Mouse (Mus musculus): ENCODE measurements around the gene Nhp2. TPM values are rescaled to one million over a fixed set of nuclear protein-coding genes. Genes with fewer than 3 reads are reported as not detected.

Nhp2 gene
- total RNA-seq, 4 experiments from 2014 or later, result 52.2 to 75.1 (median 56.2) TPM

DNA sequence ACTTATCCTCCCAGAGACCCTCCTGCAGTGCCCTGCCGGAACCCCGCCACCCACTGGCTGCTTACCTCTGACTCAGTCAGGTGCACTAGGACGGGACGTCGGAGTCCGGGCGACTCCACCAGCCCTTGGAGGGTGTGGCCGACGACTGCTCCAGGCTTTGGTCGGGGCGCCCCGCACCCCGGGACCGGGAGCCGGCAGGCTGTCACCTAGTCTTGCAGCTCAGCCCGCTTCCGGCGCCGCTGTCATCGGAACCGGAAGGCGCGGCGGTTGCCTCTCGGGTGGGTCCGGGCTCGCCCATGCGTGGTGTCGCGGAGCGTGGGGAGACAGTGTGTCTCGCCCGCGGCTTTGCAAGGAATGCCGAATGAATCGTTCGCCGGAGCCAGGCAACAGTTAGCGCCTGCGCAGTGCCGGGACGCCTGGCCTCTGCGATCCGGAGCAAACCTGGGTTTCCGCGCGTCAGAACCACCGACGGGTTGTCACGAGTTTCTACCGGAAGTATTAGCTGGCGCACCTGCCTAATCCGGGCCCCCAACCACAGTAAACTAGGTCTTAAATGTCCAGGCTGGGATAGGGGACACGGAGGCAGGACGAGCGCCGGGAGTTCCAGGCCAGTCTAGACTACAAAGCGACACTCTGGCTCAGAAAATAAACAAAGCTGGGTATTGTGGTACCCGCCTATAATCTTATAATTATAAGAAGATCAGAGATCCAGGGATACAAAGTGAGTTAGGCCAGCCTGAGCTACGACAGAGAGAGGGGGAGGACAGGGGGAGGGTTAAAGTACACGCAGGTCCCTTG is 16.2 kb downstream of the Nhp2 start, which contains the start of gene Rmnd5b:
Gene Rmnd5b, minus strand, starts transcription at position 372 of the 798 bp plus-strand sequence.
- DNase-seq, result peak; percentile 87

DNA sequence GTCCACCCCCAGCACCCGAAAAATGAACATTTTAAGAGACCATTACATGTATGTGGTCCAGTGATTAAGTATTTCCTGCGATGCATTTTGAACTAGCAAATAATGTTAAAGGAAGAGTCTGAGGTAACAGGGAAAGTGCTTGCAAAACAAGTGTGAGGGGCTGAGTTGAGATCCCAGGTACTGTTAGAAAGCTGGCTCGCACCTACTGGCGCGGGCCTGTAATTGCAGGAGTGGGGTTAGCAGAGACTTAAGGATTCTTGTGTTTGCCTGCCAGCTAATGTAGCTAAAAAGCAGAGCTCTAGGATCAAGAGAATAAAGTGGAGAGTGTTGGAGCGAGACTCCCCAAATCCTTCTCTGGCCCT is 16.8 kb downstream of the Nhp2 start:
- no peak for DNase-seq

DNA sequence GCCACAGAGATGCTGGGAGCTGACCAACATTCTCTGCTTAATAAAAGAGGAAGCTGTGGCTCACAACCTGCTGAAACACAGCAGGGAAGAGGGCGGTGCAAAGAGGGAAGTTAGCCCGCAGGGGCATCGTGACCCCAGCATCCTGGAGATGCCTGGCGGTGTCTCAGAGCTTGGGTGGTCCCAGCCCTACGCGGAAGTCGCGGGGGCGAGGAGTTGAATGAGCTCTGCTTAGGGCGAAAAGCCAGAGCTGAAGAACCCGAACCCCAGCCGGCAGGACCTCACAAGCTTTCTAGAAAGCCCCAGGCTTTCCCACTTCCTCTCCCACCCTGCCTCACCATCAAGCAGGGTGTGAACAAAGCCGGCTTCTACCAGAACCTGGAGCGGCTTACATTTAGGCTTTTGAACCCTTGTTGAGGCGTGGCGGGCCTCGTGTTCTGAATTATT is 18.5 kb downstream of the Nhp2 start:
- no peak for DNase-seq

DNA sequence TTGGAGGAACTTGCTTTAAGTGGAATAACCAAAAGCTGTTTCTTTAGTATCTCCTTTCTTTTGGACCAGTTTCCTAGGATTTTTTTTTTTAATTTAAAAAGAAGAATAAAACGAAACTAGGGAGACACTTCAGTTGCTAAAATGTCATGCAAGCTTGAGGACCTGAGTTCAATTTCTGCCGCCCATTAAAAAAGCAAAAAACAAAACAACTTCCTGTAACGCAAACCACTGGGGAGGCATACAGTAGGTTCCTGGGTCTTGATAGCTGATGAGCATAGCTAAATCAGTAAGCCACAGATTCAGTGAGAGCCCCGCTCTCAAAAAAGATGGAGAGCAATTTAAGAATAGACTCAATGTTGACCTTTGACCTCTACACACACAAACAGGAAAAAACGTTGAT is 19.0 kb downstream of the Nhp2 start:
- DNase-seq, result no peak

DNA sequence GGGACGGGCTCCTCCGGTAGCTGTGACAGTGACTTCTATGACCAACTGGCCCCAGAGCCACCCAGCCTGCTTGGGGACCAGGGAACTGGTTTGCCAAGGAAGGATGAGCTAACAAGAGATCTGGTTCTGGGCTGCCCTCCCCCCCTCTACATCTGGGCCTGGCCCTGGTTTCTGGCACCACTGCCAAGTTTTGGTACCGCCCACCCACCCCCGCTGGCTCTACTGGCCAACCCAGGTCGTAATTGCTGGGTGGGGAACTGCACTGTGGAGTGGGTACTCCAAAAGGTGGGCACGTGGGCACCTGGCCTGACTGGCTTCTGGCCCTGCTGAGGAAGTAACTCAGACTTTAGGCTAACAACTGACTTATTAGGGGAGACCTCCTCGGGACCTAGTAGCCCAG is 21.2 kb downstream of the Nhp2 start:
- DNase-seq, result no peak

DNA sequence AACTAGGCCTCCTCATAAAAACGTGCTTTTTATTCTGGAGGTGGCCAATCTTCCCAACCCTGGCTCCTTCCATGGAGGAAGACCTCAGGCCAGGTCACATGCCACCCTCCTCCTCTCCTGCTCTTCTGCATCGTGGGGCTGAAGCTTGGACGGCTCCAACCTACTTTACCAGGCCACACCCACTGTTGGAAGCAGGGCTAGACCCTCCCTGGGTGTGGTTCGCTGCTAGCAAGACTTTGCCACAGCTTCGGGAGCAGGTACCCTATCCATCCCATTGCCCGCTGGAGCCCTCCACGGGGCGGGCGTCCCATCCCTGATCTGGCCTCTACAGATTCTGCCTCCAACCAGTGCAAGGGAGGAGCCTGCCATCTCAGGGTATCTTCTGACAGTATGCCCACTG is 23.7 kb downstream of the Nhp2 start:
- DNase-seq, result no peak

DNA sequence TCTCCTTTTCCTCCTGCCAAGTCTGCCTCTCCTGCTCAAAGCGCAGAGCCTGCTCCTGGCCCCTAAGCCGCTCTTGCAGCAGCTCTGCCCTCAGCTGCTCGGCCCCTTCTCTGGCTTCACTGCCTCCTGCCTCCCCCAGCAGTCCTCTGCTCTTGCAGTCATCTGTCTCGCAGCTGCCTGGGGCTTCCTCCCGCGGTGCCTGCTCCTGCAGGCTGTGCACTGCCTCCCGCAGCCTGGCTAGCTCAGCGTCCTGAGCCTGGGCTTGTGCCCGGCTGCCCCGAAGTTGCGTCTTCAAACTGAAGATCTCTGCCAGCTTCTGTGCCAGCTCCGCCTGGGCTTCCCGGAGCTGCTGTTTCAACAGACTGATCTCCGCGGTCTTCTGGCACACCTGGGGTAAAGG is 24.2 kb downstream of the Nhp2 start:
- no peak for DNase-seq

DNA sequence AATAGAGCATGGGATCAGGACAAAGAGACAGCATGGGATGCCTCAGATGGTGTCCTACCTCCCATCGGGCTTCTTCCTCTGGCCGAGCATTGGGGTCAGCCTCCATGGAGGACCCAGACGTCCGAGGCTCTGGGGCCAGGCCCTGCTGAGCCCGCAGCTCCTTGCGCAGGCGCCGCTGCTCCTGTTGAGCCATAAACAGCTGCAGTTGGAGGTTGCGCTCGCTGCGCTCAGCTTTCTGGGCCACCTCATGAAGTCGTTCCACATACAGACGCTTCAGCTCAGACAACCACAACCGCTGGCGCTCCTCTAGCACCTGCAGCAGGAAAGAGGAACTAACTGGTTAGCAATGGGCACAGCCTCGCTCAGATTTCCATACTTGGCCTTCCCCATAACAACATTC is 24.7 kb downstream of the Nhp2 start:
- DNase-seq, result no peak

DNA sequence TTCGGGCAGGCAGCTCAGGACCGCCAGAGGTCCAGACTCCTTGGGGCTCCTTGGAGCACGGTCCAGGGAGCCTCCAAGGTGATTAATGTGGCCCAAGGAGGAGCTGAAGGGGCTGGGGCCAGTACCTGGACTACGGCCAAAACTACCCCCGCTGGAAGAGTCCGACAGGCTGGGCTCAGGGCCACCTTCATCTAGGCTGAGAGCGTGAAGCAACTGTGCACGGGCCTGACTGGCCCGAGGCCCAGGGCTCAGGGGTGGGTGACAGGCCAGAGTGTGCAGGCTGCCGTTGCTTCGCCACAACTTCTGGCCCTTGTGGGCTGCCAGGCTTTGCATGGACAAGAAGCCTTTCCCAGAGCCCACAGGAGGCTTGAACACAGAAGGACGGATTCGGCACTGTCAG is 25.8 kb downstream of the Nhp2 start:
- no peak for DNase-seq

DNA sequence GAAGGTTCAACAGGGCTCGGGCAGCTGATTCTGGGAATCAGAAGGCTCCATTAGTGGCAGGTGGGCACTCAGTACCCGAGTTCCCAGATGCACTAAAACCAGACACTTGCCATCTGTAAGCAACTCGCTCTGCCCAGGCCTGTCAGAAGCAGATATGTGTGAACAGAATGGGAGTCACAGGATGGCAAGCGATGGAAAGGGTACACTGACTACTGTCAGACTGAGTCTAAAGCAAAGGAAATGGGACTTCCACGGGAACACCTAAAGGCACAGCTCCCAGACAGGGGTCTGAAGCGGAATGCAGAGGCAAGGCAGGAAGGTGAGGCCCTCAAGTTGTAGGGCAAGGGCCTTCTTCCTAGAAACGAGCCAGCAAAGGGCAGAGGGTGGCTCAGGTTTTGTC is 26.7 kb downstream of the Nhp2 start:
- no peak for DNase-seq

DNA sequence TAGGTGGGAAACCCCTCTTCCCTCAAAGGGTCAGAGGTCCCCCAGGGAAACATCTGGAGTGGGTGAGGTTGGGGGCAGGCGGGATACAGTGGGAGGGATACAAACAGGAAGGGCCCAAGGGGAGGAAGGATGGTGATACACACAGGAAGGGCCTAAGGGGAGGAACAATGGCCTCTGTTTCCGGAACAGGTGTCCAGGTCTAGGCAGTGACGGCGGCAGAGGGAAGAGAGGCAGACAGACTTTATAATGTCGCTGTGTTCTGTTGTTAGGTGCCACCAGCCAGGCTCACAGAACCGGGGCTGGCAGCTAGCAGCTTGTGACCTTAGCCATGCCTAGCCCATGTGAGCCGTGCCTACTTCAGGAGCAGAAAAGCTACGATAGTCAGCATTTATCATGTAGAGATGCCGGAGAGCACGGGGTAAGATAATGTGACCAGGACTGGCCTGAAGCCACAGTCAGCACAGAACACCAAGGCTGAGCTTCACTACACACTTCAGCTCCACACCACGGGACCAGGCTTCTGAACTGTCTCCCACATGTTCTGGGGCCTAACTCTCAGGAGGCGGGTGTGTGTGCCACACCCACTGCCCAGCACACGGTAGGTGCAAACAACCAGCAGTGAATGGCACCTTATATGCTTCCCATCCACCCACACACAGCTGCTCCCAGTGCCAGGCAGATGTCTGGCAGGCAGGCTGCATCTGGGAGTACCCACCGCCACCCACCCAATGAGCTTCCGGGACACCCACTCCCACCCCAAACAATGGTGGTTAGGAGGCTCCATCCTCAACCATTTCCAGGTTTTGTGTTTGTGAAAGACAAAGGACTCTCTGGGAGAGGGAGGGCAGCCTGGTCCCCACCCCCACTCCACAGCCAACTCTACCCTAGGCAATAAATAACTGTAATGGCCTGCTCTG is 27.5 kb downstream of the Nhp2 start:
- peak; percentile 59 for DNase-seq

DNA sequence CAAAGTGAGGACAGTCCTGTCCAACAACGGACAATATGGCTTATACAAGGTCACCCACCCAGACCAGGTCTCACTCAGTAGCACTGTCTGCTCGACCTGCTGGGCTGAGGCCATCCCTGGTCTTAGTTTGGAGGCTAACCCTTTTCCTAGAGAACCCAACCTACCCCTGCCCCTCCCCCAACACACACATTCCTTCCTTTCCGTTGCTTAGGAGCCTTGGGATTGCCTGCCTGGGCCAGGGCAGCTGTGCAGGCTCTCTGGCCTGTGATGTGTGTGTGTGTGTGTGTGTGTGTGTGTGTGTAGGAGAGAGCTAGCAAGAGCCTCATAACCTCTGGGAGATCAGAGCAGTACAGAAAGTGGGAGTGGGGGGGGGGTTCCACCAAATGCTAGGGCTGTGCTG is 29.0 kb downstream of the Nhp2 start:
- no peak for DNase-seq

DNA sequence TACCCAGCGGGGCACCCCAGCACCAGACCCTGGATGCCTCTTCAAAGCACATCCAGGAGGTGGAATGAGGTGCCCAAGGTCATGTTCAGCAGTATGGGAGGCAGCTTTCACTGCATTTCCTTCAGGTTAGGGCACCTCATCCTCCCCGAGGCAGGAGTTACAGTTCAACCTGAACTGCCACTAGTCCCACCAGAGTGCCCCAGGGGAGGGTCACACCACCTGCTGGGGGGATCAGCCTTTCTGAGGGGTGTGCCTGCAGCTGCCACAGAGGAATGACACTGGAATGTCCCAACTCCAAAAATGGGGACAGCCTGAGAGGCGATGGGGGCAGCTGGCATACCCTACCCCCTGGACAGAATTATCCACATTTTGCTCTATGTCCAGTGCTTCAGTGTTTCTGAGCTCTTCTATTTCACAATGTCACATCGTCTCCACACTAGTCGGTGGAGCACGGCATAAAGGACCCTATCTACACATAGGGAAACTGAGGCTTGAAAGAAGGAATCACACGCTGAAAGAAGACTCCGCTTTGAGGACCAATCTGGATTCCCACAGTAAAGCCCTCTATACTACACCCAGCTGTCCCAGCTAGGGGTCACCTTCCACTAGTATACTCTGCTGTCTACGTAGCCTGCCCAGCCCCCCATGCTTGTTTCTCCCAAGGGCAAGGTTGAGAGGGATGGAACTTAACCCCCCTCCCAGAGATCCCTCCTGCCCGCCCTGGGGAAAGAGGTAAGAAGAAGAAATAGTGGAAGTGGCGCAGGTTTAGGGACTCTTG is 29.8 kb downstream of the Nhp2 start:
- DNase-seq, result no peak

DNA sequence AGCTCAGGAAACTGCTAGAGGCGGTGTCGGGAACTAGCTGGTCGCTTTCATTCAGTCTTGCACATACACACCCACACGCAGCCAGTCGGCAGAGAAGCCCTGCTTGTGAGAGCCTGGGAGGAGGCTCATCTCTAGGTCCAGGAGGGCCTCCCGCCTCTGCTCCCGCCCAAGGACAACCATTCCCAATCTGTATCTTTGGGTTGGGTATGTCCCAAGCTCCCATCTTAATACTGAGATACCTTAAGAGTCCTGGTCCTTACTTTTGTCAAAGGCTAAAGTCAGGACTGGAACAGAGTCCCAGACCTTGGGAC is 30.3 kb downstream of the Nhp2 start:
- no peak for DNase-seq

DNA sequence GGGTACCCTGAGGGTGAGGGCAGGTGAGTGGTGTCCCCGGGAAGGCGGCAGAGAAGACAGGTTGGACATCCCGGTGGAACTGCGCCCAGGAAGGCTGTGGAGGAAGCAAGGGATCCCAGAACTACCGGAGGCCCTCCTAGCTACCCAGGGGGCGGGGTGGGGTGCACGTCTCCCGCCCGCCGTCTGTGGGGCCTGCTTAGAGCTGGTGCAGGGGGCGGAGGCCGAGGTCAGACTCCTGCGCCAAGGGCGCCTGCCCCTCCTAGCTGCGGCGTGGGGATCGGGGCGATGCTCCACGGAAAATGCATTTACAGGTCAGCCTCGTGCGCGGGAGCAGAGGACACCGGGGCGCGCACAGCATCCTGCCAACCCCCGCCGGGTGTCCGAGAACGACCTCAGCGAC is 30.7 kb downstream of the Nhp2 start:
- no peak for DNase-seq

DNA sequence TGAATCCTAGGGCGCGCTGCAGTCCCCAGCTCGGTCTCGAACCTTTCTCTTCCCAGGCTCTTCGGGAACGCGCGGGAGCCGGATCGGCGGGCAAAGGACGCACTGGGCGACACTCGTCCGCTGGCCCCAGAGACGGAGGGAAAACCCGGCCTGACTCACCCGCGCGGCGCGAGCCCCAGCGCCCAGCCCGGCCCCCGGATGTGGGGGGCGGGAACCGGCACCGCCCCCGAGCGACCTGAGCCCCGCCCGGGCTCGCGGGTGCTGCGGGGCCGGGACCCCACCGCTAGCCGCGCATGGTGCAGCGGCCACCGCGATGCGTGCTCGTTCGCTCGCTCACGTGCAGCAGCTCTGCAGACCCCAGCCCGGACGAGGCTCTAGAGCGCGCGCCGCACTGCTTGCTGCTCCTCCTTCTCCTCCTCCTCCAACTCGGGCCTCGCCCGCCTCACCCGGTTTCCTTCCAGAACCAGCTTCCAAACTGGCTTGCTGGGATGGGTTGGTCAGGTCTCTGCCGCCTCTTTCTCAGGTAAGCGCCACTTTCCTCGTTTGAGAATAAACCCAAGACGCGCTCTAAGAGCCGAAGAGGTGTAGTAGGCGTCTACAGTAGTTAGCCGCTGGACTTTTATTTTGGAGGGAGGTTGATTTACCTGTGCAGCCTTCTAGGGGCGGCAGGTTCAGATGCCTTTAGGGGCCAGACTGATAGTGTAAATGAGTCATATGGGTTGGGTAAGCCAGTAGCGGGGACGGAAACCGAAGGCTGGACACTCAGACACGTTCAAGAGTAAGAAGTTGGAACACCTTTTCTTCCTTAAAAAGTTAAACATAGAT is 31.4 kb downstream of the Nhp2 start, which contains the start of the genes N4bp3 and D930048N14Rik:
Gene N4bp3, minus strand, starts transcription at position 152 of the 825 bp plus-strand sequence.
Gene D930048N14Rik, plus strand, starts transcription at position 264 of the 825 bp plus-strand sequence.
- peak; percentile 74 for DNase-seq

DNA sequence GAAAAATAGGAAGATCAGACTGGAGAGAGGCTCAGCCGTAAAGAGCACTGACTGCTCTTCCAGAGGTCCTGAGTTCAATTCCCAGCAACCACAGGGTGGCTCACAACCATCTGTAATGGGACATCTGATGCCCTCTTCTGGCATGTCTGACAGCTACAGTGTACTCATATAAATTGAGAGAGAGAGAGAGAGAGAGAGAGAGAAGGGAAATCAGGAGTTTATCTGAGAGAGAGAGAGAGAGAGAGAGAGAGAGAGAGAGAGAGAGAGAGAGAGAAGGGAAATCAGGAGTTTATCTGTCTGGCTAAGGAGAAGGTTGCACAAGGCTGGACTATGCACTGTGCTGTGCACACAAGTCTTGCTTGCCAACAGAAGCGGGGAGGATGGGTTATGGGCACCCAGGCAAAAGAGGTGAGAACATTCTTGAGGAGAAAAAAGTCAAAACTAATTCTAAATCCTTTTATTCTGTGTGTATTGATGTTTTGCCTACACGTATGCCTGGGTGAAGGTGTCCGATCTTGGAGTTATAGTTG is 33.4 kb downstream of the Nhp2 start:
- DNase-seq, result no peak

DNA sequence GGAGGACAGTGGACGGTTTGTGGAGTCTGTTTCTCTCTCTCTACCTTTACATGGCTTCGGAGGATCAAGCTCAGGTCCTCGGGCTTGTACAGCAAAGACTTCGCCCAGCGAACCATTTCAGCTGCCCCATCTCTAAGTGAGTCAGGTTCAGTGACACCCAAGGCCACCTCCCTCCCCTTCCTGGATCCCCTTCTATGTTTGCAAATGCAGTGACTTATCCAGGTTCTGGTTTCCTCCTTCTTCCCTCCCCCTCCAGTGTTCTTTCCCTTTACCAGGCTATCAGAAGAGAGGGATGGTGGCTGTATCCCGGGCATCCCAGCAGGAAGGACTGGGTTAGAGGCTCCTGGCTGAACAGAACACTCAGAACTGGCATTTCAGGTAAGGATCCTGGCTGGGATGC is 34.2 kb downstream of the Nhp2 start:
- no peak for DNase-seq

DNA sequence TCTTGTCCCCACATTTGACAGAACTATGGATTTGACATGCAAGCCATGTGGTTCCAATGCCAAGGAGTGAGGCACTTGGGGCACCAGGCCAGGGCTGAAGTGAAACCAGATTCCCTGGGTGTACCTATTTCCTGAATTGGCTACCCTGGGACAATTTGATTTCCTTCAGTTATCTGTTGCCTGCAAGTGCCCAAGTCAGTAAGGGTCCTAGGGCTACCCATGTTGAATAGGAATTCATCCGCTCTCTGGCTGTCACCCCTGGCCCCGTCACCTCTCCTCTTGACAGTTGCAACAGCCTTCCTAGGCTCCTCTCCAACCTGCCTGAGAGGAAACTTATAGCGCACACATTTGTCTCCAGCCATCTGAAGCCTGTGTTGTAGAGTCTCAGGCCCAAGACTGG is 35.4 kb downstream of the Nhp2 start:
- DNase-seq, result no peak

DNA sequence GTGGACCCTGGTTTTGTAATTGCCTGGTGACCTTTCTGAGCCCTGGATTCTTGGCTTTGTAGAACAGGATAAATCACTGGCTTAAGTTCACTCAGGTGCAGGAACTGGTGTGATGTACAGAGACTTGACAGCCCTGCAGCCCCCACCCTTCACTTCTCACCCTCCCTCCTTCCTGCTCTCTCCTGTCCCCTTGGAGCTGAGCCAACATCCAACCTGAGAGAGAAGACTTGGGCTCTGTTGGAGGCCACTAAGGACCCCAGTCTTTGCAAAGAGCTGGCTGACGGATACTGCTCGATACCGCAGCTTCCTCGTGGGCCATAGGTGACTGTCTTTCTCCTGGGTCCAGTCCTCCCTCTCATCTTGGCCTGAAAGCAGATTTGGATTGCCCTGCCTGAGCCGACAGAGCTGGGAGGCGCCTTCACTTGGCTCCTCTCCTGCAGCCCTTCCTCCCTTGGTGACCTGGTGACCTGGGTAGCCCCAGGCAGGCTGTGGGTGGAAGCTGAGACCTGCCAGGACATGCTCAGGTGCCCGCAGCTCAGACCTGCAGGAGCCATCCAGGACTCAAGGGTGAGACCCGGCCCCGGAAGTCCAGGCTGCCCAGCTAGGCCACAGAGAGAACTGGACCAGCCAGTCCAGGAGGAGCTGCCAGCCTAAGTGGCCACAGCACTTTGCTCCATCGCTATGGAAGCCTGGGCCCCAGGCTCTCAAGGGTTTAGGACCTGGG is 37.4 kb downstream of the Nhp2 start:
- DNase-seq, result no peak

DNA sequence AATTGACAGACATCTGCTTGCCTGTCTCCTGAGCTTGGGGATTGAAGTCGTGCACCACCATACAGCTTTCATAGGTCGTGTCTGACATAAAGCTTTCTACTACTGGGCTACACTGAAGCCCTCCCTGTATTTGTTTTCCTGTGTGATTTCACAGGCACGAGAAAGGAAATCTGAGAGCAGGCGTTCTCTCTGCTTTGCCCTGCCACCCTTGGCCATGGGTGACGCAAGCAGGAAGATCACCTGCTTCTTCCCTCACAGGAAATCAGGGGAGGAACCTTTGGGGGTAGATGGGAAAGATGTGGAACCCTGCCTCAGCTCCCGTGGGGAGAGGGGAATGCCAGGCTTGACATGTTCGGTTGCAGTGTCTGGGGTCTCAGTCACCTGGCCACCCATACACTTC is 38.8 kb downstream of the Nhp2 start:
- DNase-seq, result no peak
